Mouse (Mus musculus) megakaryocyte, embryonic 14.5 days (primary cell): ENCODE results near the gene Ppp2r2d. TPM values are rescaled to one million over a fixed set of nuclear protein-coding genes. Genes with fewer than 3 reads are reported as not detected.

Experiments used
- H3K27me3 ChIP-seq: replicated peaks from 2 replicates; pipeline ENCODE3; 2012; ENCODE audit warnings: inconsistent platforms
- H3K36me3 ChIP-seq: replicated peaks from 2 replicates; pipeline ENCODE3; 2012; ENCODE audit warnings: low read length, inconsistent platforms, mixed read lengths
- H3K4me1 ChIP-seq: 2 replicates; pipeline ENCODE4 v1.6.1; 2012; ENCODE audit warnings: inconsistent platforms
- H3K4me3 ChIP-seq: replicated peaks from 2 replicates; pipeline ENCODE3; 2012; ENCODE audit warnings: moderate library complexity, mild to moderate bottlenecking, inconsistent platforms
- H3K9me3 ChIP-seq: 2 replicates; pipeline ENCODE4 v1.6.1; 2012; ENCODE audit warnings: inconsistent platforms
- FLI1 ChIP-seq: IDR thresholded peaks from 2 replicates; pipeline ENCODE4 v1.6.1; 2012; ENCODE audit warnings: low read length, inconsistent platforms, mixed read lengths
- GATA1 ChIP-seq: IDR thresholded peaks from 3 replicates; pipeline ENCODE4 v1.6.1; 2012; ENCODE audit warnings: mixed read lengths, low read length, inconsistent platforms, borderline replicate concordance
- polyA plus RNA-seq: library from polyadenylated mRNA; stranded (reverse); fragments of >175 nt; gene quantifications from 2 replicates; pipeline ENCODE4 v1.2.3, GENCODE M21; 2012; ENCODE audit warnings: low replicate concordance; ENCODE audit not compliant: insufficient read depth

The Ppp2r2d gene
- polyA plus RNA-seq, 1 experiment, result 12.9 TPM

- no peaks in the 10 kb centered on the region for H3K9me3 ChIP-seq
- H3K27me3 ChIP-seq, result peaks cover 9% of the 10 kb centered on the region
- peak overlapping the region; percentile 91 for H3K4me3 ChIP-seq
- TF ChIP-seq GATA1, result no peak
- TF ChIP-seq FLI1, result no peak
- no peaks in the 10 kb centered on the region for H3K36me3 ChIP-seq
- H3K4me1 ChIP-seq, result peaks cover 36% of the 10 kb centered on the region
These were observed 73.5 kb downstream of the Ppp2r2d start for GRCm38 (mm10) chr7:138919156-138919944.

GRCm38 (mm10) chr7:138921611-138922010, 75.7 kb downstream of the Ppp2r2d start:
- Histone ChIP-seq H3K4me3 (no peak overlapping the region), H3K27me3 (peaks cover 13% of the 10 kb centered on the region), H3K9me3 (no peaks in the 10 kb centered on the region), H3K36me3 (no peaks in the 10 kb centered on the region), H3K4me1 (peaks cover 33% of the 10 kb centered on the region)
- no peak for TF ChIP-seq GATA1
- no peak for TF ChIP-seq FLI1

- peaks cover 37% of the 10 kb centered on the region for H3K4me1 ChIP-seq
- TF ChIP-seq GATA1, result no peak
- no peak for TF ChIP-seq FLI1
- peaks cover 6% of the 10 kb centered on the region; the same call in 1 of the 2 replicates for H3K9me3 ChIP-seq
- no peaks in the 10 kb centered on the region for H3K36me3 ChIP-seq
- H3K4me3 ChIP-seq, result no peak overlapping the region
- H3K27me3 ChIP-seq, result peaks cover 16% of the 10 kb centered on the region
These were observed 78.0 kb downstream of the Ppp2r2d start for GRCm38 (mm10) chr7:138923756-138924425.

- no peak overlapping the region for H3K4me3 ChIP-seq
- H3K27me3 ChIP-seq, result peaks cover 16% of the 10 kb centered on the region
- H3K9me3 ChIP-seq, result peaks cover 11% of the 10 kb centered on the region; the same call in 1 of the 2 replicates
- TF ChIP-seq FLI1 (no peak), GATA1 (no peak)
- H3K36me3 ChIP-seq, result no peaks in the 10 kb centered on the region
- peaks cover 15% of the 10 kb centered on the region for H3K4me1 ChIP-seq
These were observed 82.6 kb downstream of the Ppp2r2d start for GRCm38 (mm10) chr7:138928456-138928855.

Other genes starting within 250 kb of the Ppp2r2d start
- gene Mapk1ip1, start 194 bp downstream of the Ppp2r2d start, polyA plus RNA-seq, result 6.0 and 7.6 TPM in 2 replicates
- gene Bnip3, start 63.4 kb downstream of the Ppp2r2d start, polyA plus RNA-seq, result 65.9 and 129 TPM in 2 replicates
- gene Jakmip3, start 94.7 kb downstream of the Ppp2r2d start, polyA plus RNA-seq, result not detected in 2 replicates
- gene Dpysl4, start 239.9 kb downstream of the Ppp2r2d start, polyA plus RNA-seq, result not detected in 2 replicates